Mouse (Mus musculus): ENCODE results near the gene Fetub. TPM values are rescaled to one million over a fixed set of nuclear protein-coding genes. Genes with fewer than 3 reads are reported as not detected.

The Fetub gene
- not detected for total RNA-seq (2023)

GRCm38 (mm10) chr16:22918034-22918433, at the start of gene Fetub:
Fetub (plus strand) TSS chr16:22918334.

DNA sequence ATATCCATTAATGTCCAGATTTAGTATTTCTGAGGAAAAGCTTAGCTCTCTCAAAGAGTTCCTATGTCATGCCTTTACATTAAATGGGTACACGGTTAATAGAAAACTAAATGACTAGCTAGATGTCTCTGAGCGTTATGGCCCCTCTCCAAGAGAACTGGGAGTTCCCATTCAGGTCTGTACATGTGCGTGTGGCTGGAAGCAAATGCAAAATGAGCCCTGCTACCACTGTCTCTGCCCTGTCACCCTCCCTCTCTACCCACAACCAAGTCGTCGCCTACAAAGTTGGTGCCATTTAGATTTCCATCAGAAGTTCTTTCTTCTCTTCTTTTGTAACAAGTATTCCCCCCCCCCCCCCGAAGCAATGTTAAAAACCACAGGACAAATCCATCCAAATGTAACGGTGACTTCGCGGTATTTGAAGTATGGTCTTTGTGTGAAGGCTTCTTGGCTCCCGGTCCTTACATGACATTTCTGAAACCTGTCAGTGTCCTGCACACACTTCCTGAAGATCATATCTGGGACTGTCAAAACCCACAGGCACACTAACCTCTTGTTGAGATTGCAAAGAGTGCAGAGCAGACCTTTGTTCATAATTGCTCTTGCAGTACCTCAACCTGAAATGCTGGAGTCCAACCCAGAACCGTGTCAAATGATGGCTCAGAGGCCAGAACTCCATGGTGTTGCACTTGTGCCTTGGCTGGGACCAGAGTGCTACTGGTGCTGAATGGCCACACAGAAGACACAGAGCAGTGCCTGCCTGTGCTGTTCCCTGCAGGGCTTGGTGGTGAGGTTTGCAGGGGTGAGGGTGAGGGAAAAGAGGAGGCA, 27.2 kb upstream of the Fetub start, which contains the start of gene Ahsg:
Gene Ahsg (plus strand): TSS at position 595 of the 828 bp plus-strand sequence.

DNA sequence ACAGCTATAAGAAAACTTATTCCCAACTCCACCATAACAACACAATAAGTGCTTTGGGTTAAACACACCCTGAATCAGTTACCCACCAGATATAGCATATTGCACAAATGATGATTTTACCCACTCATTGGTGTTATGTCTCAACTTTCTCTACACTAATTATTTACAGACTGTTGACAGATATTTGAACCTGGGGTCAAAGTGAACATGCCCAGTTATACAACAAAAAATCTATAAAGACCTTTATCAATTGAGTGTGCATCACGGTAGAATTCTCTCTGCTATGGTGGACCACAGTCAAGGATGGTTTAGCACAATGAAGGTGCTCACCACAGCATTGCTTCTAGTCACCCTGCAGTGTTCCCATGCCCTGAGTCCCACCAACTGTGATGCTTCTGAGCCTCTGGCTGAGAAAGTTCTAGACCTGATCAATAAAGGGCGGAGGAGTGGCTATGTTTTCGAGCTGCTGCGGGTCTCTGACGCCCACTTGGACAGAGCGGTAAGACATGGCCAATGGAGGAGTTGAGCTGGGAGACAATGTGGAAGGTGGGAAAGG, 32.8 kb downstream of the Fetub start, which contains the start of gene Hrg:
Gene Hrg (plus strand): TSS at position 233 of the 556 bp plus-strand sequence.

Other genes starting within 250 kb of the Fetub start
- gene Crygs, start 106.8 kb upstream of the Fetub start, total RNA-seq (2023), result not detected
- gene Tbccd1, start 60.7 kb upstream of the Fetub start, total RNA-seq (2023), result 15.0 TPM
- gene Dnajb11, start 60.5 kb upstream of the Fetub start, total RNA-seq (2023), result 52.9 TPM
- gene Ahsg, start 27.1 kb upstream of the Fetub start, total RNA-seq (2023), result not detected
- gene Hrg, start 32.7 kb downstream of the Fetub start, total RNA-seq (2023), result not detected
- gene Kng2, start 111.1 kb downstream of the Fetub start, total RNA-seq (2023), result not detected
- gene Kng1, start 139.5 kb downstream of the Fetub start, total RNA-seq (2023), result not detected
- gene Eif4a2, start 189.1 kb downstream of the Fetub start, total RNA-seq (2023), result 1,098 TPM
- 7.7 TPM for gene Rfc4, start 209.4 kb downstream of the Fetub start, total RNA-seq (2023)
- not detected for gene Adipoq, start 228.2 kb downstream of the Fetub start, total RNA-seq (2023)

Data from CD4-positive naive resting alpha-beta T cell, adult 57 days (primary cell).